Mouse (Mus musculus) adrenal gland, postnatal 14 days (tissue): ENCODE measurements around the gene Mrpl28. TPM values are rescaled to one million over a fixed set of nuclear protein-coding genes. Genes with fewer than 3 reads are reported as not detected.

Source experiments
- total RNA-seq: library from RNA; stranded (reverse); gene quantifications from 2 replicates; pipeline ENCODE4 v1.2.3, GENCODE M21; 2021

The Mrpl28 gene
- total RNA-seq, 1 experiment from 2014 or later: 87.3 TPM

Other genes starting within 250 kb of the Mrpl28 start
- gene Mettl26, start 248.4 kb upstream of the Mrpl28 start, total RNA-seq: 72.1 and 88.0 TPM in 2 replicates
- gene Wfikkn1, start 242.6 kb upstream of the Mrpl28 start, total RNA-seq: 1.2 and 1.5 TPM in 2 replicates
- 19.8 and 20.9 TPM in 2 replicates for gene Rab40c, start 203.8 kb upstream of the Mrpl28 start, total RNA-seq
- gene Pigq, start 178.6 kb upstream of the Mrpl28 start, total RNA-seq: 112 and 122 TPM in 2 replicates
- gene Nhlrc4, start 178.5 kb upstream of the Mrpl28 start, total RNA-seq: 0.15 TPM in 1 of 2 replicates, not detected in the other
- not detected in 2 replicates for gene A930017K11Rik, start 170.9 kb upstream of the Mrpl28 start, total RNA-seq
- 18.8 and 23.8 TPM in 2 replicates for gene Capn15, start 137.7 kb upstream of the Mrpl28 start, total RNA-seq
- gene Rab11fip3, start 53.9 kb upstream of the Mrpl28 start, total RNA-seq: 18.6 and 19.0 TPM in 2 replicates
- gene Decr2, start 33.2 kb upstream of the Mrpl28 start, total RNA-seq: 34.2 and 42.3 TPM in 2 replicates
- 2.6 and 2.7 TPM in 2 replicates for gene Nme4, start 27.9 kb upstream of the Mrpl28 start, total RNA-seq
- 5.0 and 5.8 TPM in 2 replicates for gene Tmem8, start 10.2 kb upstream of the Mrpl28 start, total RNA-seq
- 32.8 and 43.1 TPM in 2 replicates for gene Axin1, start 15.2 kb downstream of the Mrpl28 start, total RNA-seq
- 1.4 and 1.5 TPM in 2 replicates for gene Pdia2, start 75.6 kb downstream of the Mrpl28 start, total RNA-seq
- gene Rgs11, start 79.5 kb downstream of the Mrpl28 start, total RNA-seq: 17.9 and 20.4 TPM in 2 replicates
- gene Arhgdig, start 84.3 kb downstream of the Mrpl28 start, total RNA-seq: 8.5 and 9.2 TPM in 2 replicates
- gene Fam234a, start 120.7 kb downstream of the Mrpl28 start, total RNA-seq: 97.7 and 98.1 TPM in 2 replicates
- gene Luc7l, start 129.4 kb downstream of the Mrpl28 start, total RNA-seq: 56.1 and 59.3 TPM in 2 replicates